Mouse (Mus musculus) kidney, postnatal 0 days (tissue): ENCODE data around the gene Garnl3. TPM values are rescaled to one million over a fixed set of nuclear protein-coding genes. Genes with fewer than 3 reads are reported as not detected.

ENCODE experiments used
- ATAC-seq: fragments of 200-750 bp; cut with Nextera tagmentation; replicated peaks from 2 replicates; pipeline ENCODE4 v1.8.0; 2017; ENCODE audit warnings: low read depth, moderate number of reproducible peaks, moderate TSS enrichment, moderate library complexity; ENCODE audit not compliant: low FRiP score
- DNase-seq: peaks from one replicate; pipeline ENCODE4 v3.0.0-alpha.2; 2016; ENCODE audit warnings: low spot score
- H3K27ac ChIP-seq: fragments of 300-500 bp; sonication (generic); 2 replicates; pipeline ENCODE4 v1.5.1; 2014; ENCODE audit warnings: mild to moderate bottlenecking
- H3K27me3 ChIP-seq: fragments of 300-500 bp; sonication (generic); 2 replicates; pipeline ENCODE4 v1.6.1; 2014; ENCODE audit warnings: low read length, mixed read lengths; ENCODE audit not compliant: insufficient read depth
- H3K36me3 ChIP-seq: fragments of 300-500 bp; sonication (generic); 2 replicates; pipeline ENCODE4 v1.6.1; 2014; ENCODE audit warnings: low read length, mixed read lengths; ENCODE audit not compliant: insufficient read depth
- H3K4me1 ChIP-seq: fragments of 300-500 bp; sonication (generic); replicated peaks from 2 replicates; pipeline ENCODE4 v1.6.1; 2014; ENCODE audit warnings: antibody characterized with exemption, low read length, mixed read lengths; ENCODE audit not compliant: insufficient read depth
- H3K4me2 ChIP-seq: fragments of 300-500 bp; sonication (generic); 2 replicates; pipeline ENCODE4 v1.6.1; 2014; ENCODE audit warnings: mild to moderate bottlenecking, low read length, moderate library complexity, mixed read lengths
- H3K4me3 ChIP-seq: fragments of 300-500 bp; sonication (generic); replicated peaks from 2 replicates; pipeline ENCODE4 v1.5.1; 2014; ENCODE audit warnings: low read depth, low read length
- H3K9ac ChIP-seq: fragments of 300-500 bp; sonication (generic); 2 replicates; pipeline ENCODE4 v1.6.1; 2014; ENCODE audit warnings: low read depth, low read length
- H3K9me3 ChIP-seq: fragments of 300-500 bp; sonication (generic); replicated peaks from 2 replicates; pipeline ENCODE4 v1.6.1; 2016; ENCODE audit warnings: low read length, inconsistent platforms, mixed read lengths
- CTCF ChIP-seq: IDR thresholded peaks from 2 replicates; pipeline ENCODE4 v1.5.1; 2016; ENCODE audit warnings: antibody characterized with exemption, low read depth, mild to moderate bottlenecking, moderate library complexity
- WGBS: fragments of 180-500 bp; shearing (Covaris S2); extraction: QIAGEN DNeasy Blood & Tissue Kit; methylation state at CpG from one replicate; pipeline ENCODE4 v1.1.7; 2014; 5-methylcytosine and 5-hydroxymethylcytosine counted together
- polyA plus RNA-seq: library from polyadenylated mRNA; unstranded; fragments of >200 nt; fragmentation: Nextera tagmentation; extraction: Ambion mirVana; gene quantifications from 2 replicates; pipeline ENCODE4 v1.2.1, GENCODE M21; 2015

Gene Garnl3
- polyA plus RNA-seq, 1 experiment from 2014 or later, result 6.6 TPM

DNA sequence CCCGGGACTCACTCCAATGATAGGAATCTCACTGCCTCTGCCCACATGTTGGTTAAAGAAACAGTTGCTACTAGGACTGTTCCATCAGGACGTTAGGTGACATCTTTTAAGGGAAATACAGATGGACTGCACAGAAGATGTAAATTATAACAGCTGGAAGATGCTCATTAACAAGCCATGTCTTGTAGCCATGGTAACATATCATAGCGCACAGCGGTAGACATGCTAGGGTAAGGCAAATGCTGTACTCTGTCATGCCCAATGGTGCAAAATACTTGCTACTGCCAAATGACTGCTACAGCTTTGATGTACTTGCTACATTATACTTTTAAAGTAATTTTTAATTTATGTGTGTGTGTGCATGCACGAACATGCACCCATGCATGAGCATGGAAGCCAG, 154.3 kb downstream of the Garnl3 start:
- peaks cover 15% of the 10 kb centered on the region; the same call in 1 of the 2 replicates for H3K36me3 ChIP-seq
- no peaks in the 10 kb centered on the region for H3K27me3 ChIP-seq
- H3K9ac ChIP-seq, result no peak overlapping the region
- no peak for TF ChIP-seq CTCF
- no peak overlapping the region for H3K4me3 ChIP-seq
- ATAC-seq (no peak), DNase-seq (no peak)
- H3K9me3 ChIP-seq, result no peaks in the 10 kb centered on the region
- peaks cover 4% of the 10 kb centered on the region; the same call in 1 of the 2 replicates for H3K4me1 ChIP-seq
- no peak overlapping the region for H3K4me2 ChIP-seq
- no peak overlapping the region for H3K27ac ChIP-seq
- WGBS, result 81% methylated on average over 5 of the region's 5 CpGs

DNA sequence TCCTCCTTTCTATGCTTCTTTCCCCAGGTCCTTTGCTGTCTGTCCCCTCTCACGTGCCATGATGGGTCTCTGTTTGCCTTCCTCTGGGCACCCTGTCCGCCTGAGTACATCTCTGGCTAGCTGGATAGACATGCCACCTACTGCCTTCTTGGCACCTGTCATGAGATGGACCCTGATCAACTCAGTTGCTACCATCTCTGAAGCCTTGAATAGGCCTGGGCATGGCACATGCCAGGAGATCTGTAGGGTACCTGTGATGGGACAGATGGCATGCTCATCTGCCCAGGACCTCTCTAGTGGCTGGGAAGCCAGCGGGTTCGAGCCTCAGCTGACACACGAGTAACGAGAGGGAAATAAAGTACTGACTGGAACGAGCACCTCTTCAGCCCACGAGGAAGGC, 157.2 kb downstream of the Garnl3 start:
- no peak overlapping the region for H3K9ac ChIP-seq
- H3K36me3 ChIP-seq, result peaks cover 15% of the 10 kb centered on the region; the same call in 1 of the 2 replicates
- no peak for TF ChIP-seq CTCF
- no peak overlapping the region for H3K4me3 ChIP-seq
- DNase-seq (no peak), ATAC-seq (no peak)
- no peaks in the 10 kb centered on the region for H3K4me1 ChIP-seq
- H3K9me3 ChIP-seq, result no peaks in the 10 kb centered on the region
- no peak overlapping the region for H3K27ac ChIP-seq
- H3K4me2 ChIP-seq, result no peak overlapping the region
- whole genome bisulfite sequencing, result 93% methylated on average over 8 of the region's 8 CpGs
- H3K27me3 ChIP-seq, result no peaks in the 10 kb centered on the region

DNA sequence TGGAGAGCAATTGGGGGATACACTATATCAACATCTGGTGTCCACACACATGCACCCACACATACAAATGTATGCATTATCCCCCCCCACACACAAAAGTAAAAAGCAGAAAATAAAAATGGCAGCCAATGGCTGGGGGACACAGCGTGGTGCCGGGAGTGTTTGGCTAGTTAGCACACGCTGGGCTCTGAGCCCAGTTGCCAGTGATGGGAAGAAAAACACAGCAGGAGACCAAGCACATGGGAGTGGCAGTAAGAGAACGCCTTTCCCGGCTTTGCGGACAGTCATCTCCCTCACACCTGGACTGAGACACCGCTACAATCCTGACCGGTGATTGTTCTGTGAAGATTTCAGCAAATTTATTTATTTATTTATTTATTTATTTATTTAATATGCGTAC, 160.2 kb downstream of the Garnl3 start:
- Histone ChIP-seq H3K36me3 (peaks cover 15% of the 10 kb centered on the region; the same call in 1 of the 2 replicates), H3K9ac (no peak overlapping the region), H3K4me1 (peaks cover 5% of the 10 kb centered on the region; the same call in 1 of the 2 replicates), H3K4me3 (no peak overlapping the region), H3K9me3 (no peaks in the 10 kb centered on the region), H3K4me2 (no peak overlapping the region), H3K27me3 (no peaks in the 10 kb centered on the region), H3K27ac (no peak overlapping the region)
- no peak for DNase-seq
- TF ChIP-seq CTCF, result no peak
- 61% methylated on average over 9 of the region's 9 CpGs for WGBS
- ATAC-seq, result no peak

DNA sequence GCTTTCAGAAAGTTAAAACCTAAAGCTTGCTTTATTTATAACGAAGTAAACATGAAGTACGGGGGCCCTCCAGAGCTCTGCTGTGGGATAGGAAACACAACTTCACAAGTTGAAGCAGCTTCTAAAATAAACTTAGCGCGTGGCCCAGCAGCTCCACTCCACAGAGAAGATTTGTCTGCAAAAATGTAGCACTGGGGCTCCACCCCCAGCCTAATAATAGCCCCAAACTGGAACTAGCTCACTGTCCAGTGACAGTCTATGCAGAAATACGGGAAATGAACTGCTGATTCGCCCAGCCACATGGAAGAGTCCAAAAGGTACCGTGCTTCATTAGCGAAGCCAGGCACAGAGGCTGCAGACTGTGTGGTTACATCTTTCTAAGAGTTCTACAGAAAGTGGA, 162.1 kb downstream of the Garnl3 start:
- no peak overlapping the region for H3K4me3 ChIP-seq
- peaks cover 12% of the 10 kb centered on the region; the same call in 1 of the 2 replicates for H3K36me3 ChIP-seq
- no peaks in the 10 kb centered on the region for H3K27me3 ChIP-seq
- WGBS, result 82% methylated on average over 8 of the region's 8 CpGs
- DNase-seq (no peak), ATAC-seq (no peak)
- no peak overlapping the region for H3K27ac ChIP-seq
- no peak overlapping the region for H3K4me2 ChIP-seq
- H3K4me1 ChIP-seq, result peaks cover 5% of the 10 kb centered on the region; the same call in 1 of the 2 replicates
- no peaks in the 10 kb centered on the region for H3K9me3 ChIP-seq
- no peak overlapping the region for H3K9ac ChIP-seq
- no peak for TF ChIP-seq CTCF

DNA sequence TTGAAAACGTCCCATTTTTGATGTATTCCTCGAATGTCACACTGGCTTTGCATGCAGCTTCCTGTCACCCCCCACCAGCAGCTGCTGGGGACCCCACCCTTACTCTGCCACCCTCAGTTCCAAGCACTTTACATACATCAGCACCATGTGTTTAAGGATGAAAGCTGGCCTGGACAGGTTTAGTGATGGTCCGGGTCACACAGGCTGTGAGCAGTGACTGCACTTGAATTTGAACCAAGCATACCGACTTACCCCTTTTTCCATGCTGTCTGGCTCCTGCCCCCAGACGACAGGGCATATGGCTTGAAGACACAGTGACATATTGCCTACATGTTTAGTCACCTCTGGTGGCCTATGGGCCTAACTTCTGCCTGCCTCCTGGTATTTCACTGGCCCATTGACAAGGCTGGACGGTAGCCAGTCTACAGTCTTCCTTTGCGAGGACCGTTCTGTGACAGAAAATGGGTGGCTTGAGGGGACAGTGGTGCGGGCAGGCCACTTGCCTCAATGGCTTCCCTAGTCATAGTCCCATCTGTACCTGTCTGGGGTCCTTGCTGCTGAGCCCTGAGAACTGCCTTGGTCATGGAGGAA, 163.3 kb downstream of the Garnl3 start:
- ATAC-seq, result no peak

DNA sequence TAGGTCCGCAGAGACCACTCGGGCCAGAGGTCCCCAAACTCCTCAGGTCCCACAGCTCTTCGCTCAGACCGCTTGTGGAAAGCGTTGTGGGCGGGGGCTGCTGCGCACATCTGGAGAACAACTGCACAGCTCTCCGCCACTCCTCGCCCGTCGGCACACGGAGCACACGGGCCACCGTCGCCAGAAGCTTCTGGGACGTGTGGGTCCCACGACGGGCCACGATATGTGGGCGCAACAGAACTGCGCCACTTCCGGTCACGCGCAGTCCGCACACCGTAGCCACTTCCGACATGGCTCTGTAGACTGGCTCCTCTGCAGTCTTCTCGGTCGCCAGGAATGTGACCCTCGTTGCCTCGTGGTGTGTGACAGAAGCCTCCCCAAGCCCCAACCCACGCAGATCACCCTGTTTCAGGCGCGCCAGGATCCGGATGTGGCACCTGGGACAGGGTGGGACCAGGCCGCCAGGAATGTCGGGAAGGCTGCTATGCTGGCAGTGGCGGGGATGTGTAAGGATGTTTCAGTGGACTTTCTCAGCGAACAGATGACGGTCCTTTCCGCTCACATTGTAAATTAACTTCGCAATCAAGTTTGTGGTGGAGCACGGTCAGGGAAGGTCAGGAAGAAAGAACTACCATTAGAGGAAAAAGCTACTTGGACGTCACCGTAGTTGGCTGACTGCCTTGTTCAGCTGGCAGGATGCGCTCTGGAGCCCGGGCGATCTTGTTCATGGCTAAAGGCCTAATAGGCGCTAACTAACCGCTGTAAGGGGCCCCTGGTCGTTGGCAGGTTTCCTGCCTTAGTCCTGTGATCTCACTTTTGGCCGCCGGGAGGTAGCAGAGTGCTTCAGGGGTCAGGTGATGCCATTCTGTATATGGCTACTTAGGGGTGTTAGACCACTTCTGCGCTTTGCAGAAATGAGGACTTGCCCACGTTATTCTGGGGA, 164.5 kb downstream of the Garnl3 start:
- H3K27me3 ChIP-seq, result no peaks in the 10 kb centered on the region
- H3K9ac ChIP-seq, result peak overlapping the region; percentile 69
- ATAC-seq, result peak; percentile 88
- peak overlapping the region; percentile 51 for H3K4me3 ChIP-seq
- peak overlapping the region; percentile 69 for H3K4me2 ChIP-seq
- TF ChIP-seq CTCF, result peak; percentile 72
- peaks cover 5% of the 10 kb centered on the region for H3K4me1 ChIP-seq
- no peaks in the 10 kb centered on the region for H3K9me3 ChIP-seq
- peak; percentile 92 for DNase-seq
- peak overlapping the region; percentile 96 for H3K27ac ChIP-seq
- WGBS, result 1% methylated on average over 55 of the region's 55 CpGs
- peaks cover 20% of the 10 kb centered on the region; the same call in 1 of the 2 replicates for H3K36me3 ChIP-seq

More for the DNA sequence above, 163.3 kb downstream of the Garnl3 start:
- no peak for TF ChIP-seq CTCF
- WGBS, result 80% methylated on average over 9 of the region's 9 CpGs
- Histone ChIP-seq H3K9ac (no peak overlapping the region), H3K27ac (no peak overlapping the region), H3K36me3 (peaks cover 18% of the 10 kb centered on the region; the same call in 1 of the 2 replicates), H3K4me3 (no peak overlapping the region), H3K4me2 (peak overlapping the region; percentile 69), H3K9me3 (no peaks in the 10 kb centered on the region), H3K27me3 (no peaks in the 10 kb centered on the region), H3K4me1 (peaks cover 5% of the 10 kb centered on the region)
- DNase-seq, result no peak
